ENCODE assay signal across 14 mouse cellular contexts in genomic region chr11:55099019-55099771, GRCm38 (mm10). TPM values are rescaled to one million over a fixed set of nuclear protein-coding genes. Genes with fewer than 3 reads are reported as not detected.
A peak's percentile ranks its signal among the peaks of the same experiment; 100 is the strongest.
DNase-seq lines count a peak whose midpoint lies in the region; ATAC-seq and TF ChIP-seq lines count a peak whose summit lies in the region.
"Had no signal": no experiment of that assay in that cellular context is flagged by ENCODE, and none has a peak within 500 bp of the region (broad histone marks: within the 10 kb centered on the region; RNA-seq: fewer than 3 reads in every experiment).

No protein-coding gene starts in this region.

- peaks cover 9% of the 10 kb centered on the region in 2 experiments; a peak in 3 of 4 replicates for H3K4me1 ChIP-seq in heart, embryonic 14.5 days (ENCODE audit: control insufficient read depth in 2 of 2, insufficient read depth in 2 of 2, low read length in 2 of 2)
- peaks cover 22% of the 10 kb centered on the region for H3K4me1 ChIP-seq in liver, adult 2 months (ENCODE audit: control insufficient read depth, insufficient read depth, low read length)
- peaks cover 12% of the 10 kb centered on the region for H3K4me1 ChIP-seq in liver, embryonic 11.5 days (replicated peaks; ENCODE audit: control insufficient read depth, insufficient read depth, low read length)
- H3K4me1 ChIP-seq in bone marrow macrophage, adult 2 months (ENCODE audit: control insufficient read depth, insufficient read depth, low read length): peaks cover 36% of the 10 kb centered on the region
- H3K4me1 ChIP-seq in liver, embryonic 16.5 days (ENCODE audit: control insufficient read depth, low read depth, low read length): peaks cover 20% of the 10 kb centered on the region
- H3K4me1 ChIP-seq: limb, embryonic 12.5 days had no signal

- H3K9ac ChIP-seq in heart, embryonic 14.5 days (ENCODE audit: low read length): no peak overlapping the region
- peak overlapping the region; percentile 40; the same call in 1 of the 2 replicates for H3K9ac ChIP-seq in liver, adult 2 months (ENCODE audit: low read depth, low read length)
- H3K9ac ChIP-seq in liver, embryonic 11.5 days (ENCODE audit: low read depth, low read length): no peak overlapping the region
- no peak overlapping the region for H3K9ac ChIP-seq in liver, embryonic 16.5 days (ENCODE audit: low read depth, low read length)

- no peak for TF ChIP-seq CTCF in liver, adult 2 months (IDR thresholded peaks at IDR 0.05; ENCODE audit: low read depth, low read length)
- no peak for TF ChIP-seq CTCF in bone marrow macrophage, adult 2 months (IDR thresholded peaks at IDR 0.05; ENCODE audit: low read depth, low read length)

- peaks cover 5% of the 10 kb centered on the region; the same call in 1 of the 2 replicates for H3K79me2 ChIP-seq in liver, adult 2 months (ENCODE audit: control insufficient read depth, insufficient read depth, low read length)

- peak overlapping the region in 1 of 2 experiments; percentile 57; a peak in 1 of 4 replicates for H3K4me3 ChIP-seq in heart, embryonic 14.5 days (ENCODE audit: control insufficient read depth in 1 of 2, insufficient read depth in 1 of 2, low read depth in 1 of 2, low read length in 2 of 2)
- peak overlapping the region; percentile 34; the same call in 1 of the 2 replicates for H3K4me3 ChIP-seq in liver, adult 2 months (ENCODE audit: insufficient read depth, low read depth, low read length)
- H3K4me3 ChIP-seq in liver, embryonic 11.5 days (ENCODE audit: low read depth, low read length): no peak overlapping the region
- H3K4me3 ChIP-seq in bone marrow macrophage, adult 2 months (ENCODE audit: insufficient read depth, low read length): peak overlapping the region; percentile 82
- H3K4me3 ChIP-seq in liver, embryonic 16.5 days (ENCODE audit: low read depth, low read length): no peak overlapping the region

- peaks cover 6% of the 10 kb centered on the region; the same call in 1 of the 2 replicates for H3K36me3 ChIP-seq in heart, embryonic 14.5 days (ENCODE audit: control insufficient read depth, insufficient read depth, low read length)
- H3K36me3 ChIP-seq in liver, adult 2 months (ENCODE audit: control insufficient read depth, insufficient read depth, low read length): no peaks in the 10 kb centered on the region
- H3K36me3 ChIP-seq in liver, embryonic 11.5 days (ENCODE audit: control insufficient read depth, insufficient read depth, low read length): no peaks in the 10 kb centered on the region
- H3K36me3 ChIP-seq in liver, embryonic 16.5 days (ENCODE audit: control insufficient read depth, insufficient read depth): no peaks in the 10 kb centered on the region
- H3K36me3 ChIP-seq: embryonic facial prominence, embryonic 13.5 days; limb, embryonic 12.5 days had no signal

- no peaks in the 10 kb centered on the region for H3K9me3 ChIP-seq in heart, embryonic 14.5 days (ENCODE audit: control insufficient read depth, low read length)
- H3K9me3 ChIP-seq in liver, embryonic 11.5 days (ENCODE audit: control insufficient read depth, low read length): no peaks in the 10 kb centered on the region
- H3K9me3 ChIP-seq in liver, embryonic 16.5 days (replicated peaks; ENCODE audit: control insufficient read depth, low read length): no peaks in the 10 kb centered on the region
- H3K9me3 ChIP-seq: embryonic facial prominence, embryonic 13.5 days; limb, embryonic 12.5 days had no signal

- no peaks in the 10 kb centered on the region for H3K27me3 ChIP-seq in heart, embryonic 14.5 days (ENCODE audit: control insufficient read depth, insufficient read depth, low read length)
- H3K27me3 ChIP-seq in liver, adult 2 months (ENCODE audit: control insufficient read depth, insufficient read depth, low read length): no peaks in the 10 kb centered on the region
- no peaks in the 10 kb centered on the region for H3K27me3 ChIP-seq in liver, embryonic 11.5 days (replicated peaks; ENCODE audit: control insufficient read depth, insufficient read depth, low read length)
- H3K27me3 ChIP-seq in liver, embryonic 16.5 days (ENCODE audit: control insufficient read depth, insufficient read depth, low read depth, low read length): no peaks in the 10 kb centered on the region
- H3K27me3 ChIP-seq: embryonic facial prominence, embryonic 13.5 days; limb, embryonic 12.5 days had no signal

- no peak for TF ChIP-seq POLR2A in liver, adult 2 months (IDR thresholded peaks at IDR 0.05; ENCODE audit: extremely low read depth, insufficient read depth, low read length)
- TF ChIP-seq POLR2A in bone marrow macrophage, adult 2 months (IDR thresholded peaks at IDR 0.05; ENCODE audit: borderline replicate concordance, low read depth, low read length): no peak

- WGBS in heart, embryonic 14.5 days: 87% methylated on average over 8 of the region's 8 CpGs
- WGBS in liver, adult 2 months: 66% methylated on average over 8 of the region's 8 CpGs
- 89% methylated on average over 8 of the region's 8 CpGs for WGBS in liver, embryonic 11.5 days
- WGBS in liver, embryonic 16.5 days (ENCODE audit: insufficient replicate concordance): 66% methylated on average over 8 of the region's 8 CpGs

- intact Hi-C loops in heart, postnatal 10 days (cut with DNase I): loop anchor here (5.0 kb wide), 1 partner anchor 58 kb away; no protein-coding TSS in a partner anchor

- peak overlapping the region; percentile 71; the same call in 1 of the 2 replicates for H3K4me2 ChIP-seq in heart, embryonic 14.5 days (ENCODE audit: low read length)
- no peak overlapping the region; the same call in 1 of the 2 replicates for H3K4me2 ChIP-seq in liver, embryonic 11.5 days
- peak overlapping the region; percentile 73 for H3K4me2 ChIP-seq in liver, embryonic 16.5 days (ENCODE audit: low read depth, low read length)

- H3K27ac ChIP-seq in heart, embryonic 14.5 days (replicated peaks in 1 of 2; ENCODE audit: control insufficient read depth in 1 of 2, insufficient read depth in 1 of 2, low read depth in 2 of 2, low read length in 2 of 2): no peak overlapping the region
- peak overlapping the region; percentile 31; the same call in 1 of the 2 replicates for H3K27ac ChIP-seq in liver, adult 2 months (replicated peaks; ENCODE audit: insufficient read depth, low read depth, low read length)
- H3K27ac ChIP-seq in liver, embryonic 11.5 days (ENCODE audit: low read depth, low read length): no peak overlapping the region
- H3K27ac ChIP-seq in bone marrow macrophage, adult 2 months (ENCODE audit: insufficient read depth, low read depth, low read length): no peak overlapping the region
- no peak overlapping the region for H3K27ac ChIP-seq in liver, embryonic 16.5 days (ENCODE audit: low read length)
- H3K27ac ChIP-seq: limb, embryonic 12.5 days had no signal

- no peak for ATAC-seq in heart, embryonic 14.5 days (ENCODE audit: insufficient number of reproducible peaks, insufficient read depth, low FRiP score, low read depth)
- no peak for ATAC-seq in liver, embryonic 11.5 days (replicated peaks; ENCODE audit: low FRiP score)
- ATAC-seq in liver, embryonic 16.5 days (ENCODE audit: low read depth): no peak

- no peak for DNase-seq in heart, postnatal 10 days
- no peak for DNase-seq in liver, adult 2 months (ENCODE audit: extremely low read depth, low read depth, low spot score)
- no peak for DNase-seq in liver, embryonic 11.5 days (ENCODE audit: low spot score)
- no peak for DNase-seq in layer of hippocampus, adult 9-11 months
- DNase-seq: gastrocnemius, adult 2 months; thymus, adult 2 months had no signal

RNA-seq across cellular contexts. Expression of gene Gm2a, which starts 1.3 kb away (rescaled TPM):
- 48.2 and 55.7 TPM in 2 replicates for polyA plus RNA-seq in heart, embryonic 14.5 days (2014; fragmentation: Nextera tagmentation; extraction: Ambion mirVana)
- total RNA-seq in heart, postnatal 10 days (2021): 10 to 100 TPM; 12.7 to 13.5 TPM
- total RNA-seq in liver, adult 2 months (2014; rRNA removed): 41.1 and 61.8 TPM in 2 replicates
- 64.6 and 73.6 TPM in 2 replicates for polyA plus RNA-seq in liver, adult 2 months (2012; rRNA removed)
- 13.9 and 15.9 TPM in 2 replicates for polyA plus RNA-seq in liver, embryonic 11.5 days (2014; fragmentation: Nextera tagmentation; extraction: Ambion mirVana)
- 216 and 231 TPM in 2 replicates for polyA plus RNA-seq in bone marrow macrophage, adult 2 months (2012; ENCODE audit: insufficient read depth, insufficient read length, missing spikeins)
- 27.4 and 32.6 TPM in 2 replicates for polyA plus RNA-seq in liver, embryonic 16.5 days (2015; fragmentation: Nextera tagmentation; extraction: Ambion mirVana)

RNA-seq across cellular contexts. Expression of gene Ccdc69, which starts 21.3 kb away (rescaled TPM):
- 25.6 and 26.7 TPM in 2 replicates for polyA plus RNA-seq in heart, embryonic 14.5 days (2014; fragmentation: Nextera tagmentation; extraction: Ambion mirVana)
- 10 to 100 TPM in 1 of 2 experiments, 1 to 10 TPM in 1; 9.2 to 11.5 TPM for total RNA-seq in heart, postnatal 10 days (2021)
- 0.13 and 0.55 TPM in 2 replicates for total RNA-seq in liver, adult 2 months (2014; rRNA removed)
- polyA plus RNA-seq in liver, adult 2 months (2012; rRNA removed): 0.43 TPM in 1 of 2 replicates, not detected in the other
- polyA plus RNA-seq in liver, embryonic 11.5 days (2014; fragmentation: Nextera tagmentation; extraction: Ambion mirVana): 1.2 and 1.4 TPM in 2 replicates
- polyA plus RNA-seq in bone marrow macrophage, adult 2 months (2012; ENCODE audit: insufficient read depth, insufficient read length, missing spikeins): 5.3 and 6.0 TPM in 2 replicates
- polyA plus RNA-seq in liver, embryonic 16.5 days (2015; fragmentation: Nextera tagmentation; extraction: Ambion mirVana): 1.3 TPM in 2 replicates

RNA-seq across cellular contexts. Expression of gene Slc36a3, which starts 52.3 kb away (rescaled TPM):
- not detected in 2 replicates for polyA plus RNA-seq in heart, embryonic 14.5 days (2014; fragmentation: Nextera tagmentation; extraction: Ambion mirVana)
- total RNA-seq in heart, postnatal 10 days (2021): not detected
- total RNA-seq in liver, adult 2 months (2014; rRNA removed): not detected in 2 replicates
- polyA plus RNA-seq in liver, adult 2 months (2012; rRNA removed): 0.05 TPM in 1 of 2 replicates, not detected in the other
- polyA plus RNA-seq in liver, embryonic 11.5 days (2014; fragmentation: Nextera tagmentation; extraction: Ambion mirVana): not detected in 2 replicates
- not detected in 2 replicates for polyA plus RNA-seq in bone marrow macrophage, adult 2 months (2012; ENCODE audit: insufficient read depth, insufficient read length, missing spikeins)
- not detected in 2 replicates for polyA plus RNA-seq in liver, embryonic 16.5 days (2015; fragmentation: Nextera tagmentation; extraction: Ambion mirVana)
- total RNA-seq: ES-E14; gastrocnemius, adult 2 months; heart, postnatal 36 days; layer of hippocampus, adult 18-20 months had no signal
- polyA plus RNA-seq: embryonic facial prominence, embryonic 13.5 days; limb, embryonic 12.5 days had no signal

Comparison
In these comparisons a context has a peak if more than half of its experiments do, and no peak if none do; other contexts are left out.
1. H3K4me3 ChIP-seq: peak in liver, adult 2 months (single experiment) and bone marrow macrophage, adult 2 months (single experiment); none in liver, embryonic 11.5 days (single experiment) and liver, embryonic 16.5 days (single experiment).